Mouse (Mus musculus) brain, embryonic 18.5 days (tissue): ENCODE results near the gene Fam155a.

Source experiments
- DNase-seq: peaks from one replicate; pipeline ENCODE4 v3.0.0-alpha.2; 2012; ENCODE audit warnings: low read depth, low spot score

Gene Fam155a

DNA sequence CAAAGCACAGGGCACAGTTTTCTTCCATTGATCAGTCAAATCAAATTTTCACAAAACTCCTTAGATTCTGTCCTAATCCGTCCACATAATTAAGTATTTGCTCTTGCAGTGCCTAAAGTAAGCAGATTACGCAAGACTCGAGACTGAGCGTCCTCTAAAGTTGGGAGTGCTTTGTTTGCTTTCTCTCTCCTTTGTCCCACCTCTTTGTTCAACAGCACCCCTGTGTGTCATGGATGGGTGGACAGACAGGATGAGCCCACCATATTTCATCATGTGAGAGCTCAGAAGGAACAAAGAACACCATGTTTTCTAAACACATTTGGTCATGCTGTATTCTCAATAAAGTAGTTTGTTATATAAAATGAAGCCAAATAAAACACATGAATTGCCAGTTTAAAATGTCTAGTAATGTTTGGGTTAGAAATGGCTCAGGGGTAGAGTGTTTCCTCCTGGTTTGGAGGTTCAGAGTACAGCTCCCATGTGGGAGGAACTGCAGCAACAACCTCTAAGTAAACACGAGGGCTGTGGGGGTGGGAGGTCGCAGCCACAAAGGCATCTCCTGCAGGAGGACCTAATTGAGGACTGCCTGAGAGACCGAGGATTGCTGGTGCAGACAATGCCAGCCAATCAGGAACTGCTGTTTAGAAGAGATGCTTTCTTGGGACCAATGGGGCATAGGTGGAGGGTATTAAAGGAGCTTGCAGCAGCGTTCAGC is 482.8 kb downstream of the Fam155a start:
- DNase-seq, result no peak

DNA sequence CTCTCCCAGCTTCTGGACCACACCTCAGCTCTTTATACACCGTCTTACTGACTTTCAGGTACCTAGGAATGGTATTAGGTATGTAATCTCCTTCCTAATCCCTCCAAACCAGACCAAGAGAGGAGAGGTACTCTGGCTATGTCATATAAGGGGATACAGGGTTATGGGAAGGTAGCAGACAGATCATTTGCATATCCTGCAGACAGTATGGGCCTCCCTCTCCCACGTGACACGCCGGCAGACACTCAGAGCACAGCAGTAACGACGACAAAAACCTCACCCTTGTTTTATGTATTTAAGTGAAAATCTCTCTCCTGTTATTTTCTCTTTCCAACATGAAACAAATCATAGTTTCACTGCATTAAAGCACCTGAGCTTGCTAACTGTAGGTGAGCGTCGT is 496.8 kb downstream of the Fam155a start:
- DNase-seq, result no peak

DNA sequence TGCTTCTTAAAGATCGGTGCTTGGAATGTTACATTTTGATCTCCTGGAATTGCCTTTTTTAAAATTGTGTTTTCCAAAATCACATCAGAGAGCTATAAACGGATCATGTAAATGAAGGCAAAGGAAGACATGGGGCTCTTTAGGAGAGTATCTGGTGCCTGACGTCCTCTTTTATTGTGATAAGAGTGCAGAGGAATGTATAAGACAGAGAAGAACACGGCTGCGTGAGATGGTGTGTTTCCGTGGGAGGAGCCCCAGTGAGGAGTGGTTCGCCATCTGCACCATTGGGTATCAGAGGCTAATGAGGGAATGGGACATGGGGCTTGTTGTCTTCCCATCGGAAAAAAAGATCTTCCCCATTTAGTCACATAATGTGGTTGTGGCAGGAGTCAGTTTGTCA is 506.6 kb downstream of the Fam155a start:
- no peak for DNase-seq

- no peak for DNase-seq
Measured at GRCm38 (mm10) chr8:9261527-9261926, 509.4 kb downstream of the Fam155a start.

GRCm38 (mm10) chr8:9255316-9255715 is 515.6 kb downstream of the Fam155a start:
- DNase-seq, result no peak

- no peak for DNase-seq
Measured at GRCm38 (mm10) chr8:9252991-9253390, 518.0 kb downstream of the Fam155a start.

DNA sequence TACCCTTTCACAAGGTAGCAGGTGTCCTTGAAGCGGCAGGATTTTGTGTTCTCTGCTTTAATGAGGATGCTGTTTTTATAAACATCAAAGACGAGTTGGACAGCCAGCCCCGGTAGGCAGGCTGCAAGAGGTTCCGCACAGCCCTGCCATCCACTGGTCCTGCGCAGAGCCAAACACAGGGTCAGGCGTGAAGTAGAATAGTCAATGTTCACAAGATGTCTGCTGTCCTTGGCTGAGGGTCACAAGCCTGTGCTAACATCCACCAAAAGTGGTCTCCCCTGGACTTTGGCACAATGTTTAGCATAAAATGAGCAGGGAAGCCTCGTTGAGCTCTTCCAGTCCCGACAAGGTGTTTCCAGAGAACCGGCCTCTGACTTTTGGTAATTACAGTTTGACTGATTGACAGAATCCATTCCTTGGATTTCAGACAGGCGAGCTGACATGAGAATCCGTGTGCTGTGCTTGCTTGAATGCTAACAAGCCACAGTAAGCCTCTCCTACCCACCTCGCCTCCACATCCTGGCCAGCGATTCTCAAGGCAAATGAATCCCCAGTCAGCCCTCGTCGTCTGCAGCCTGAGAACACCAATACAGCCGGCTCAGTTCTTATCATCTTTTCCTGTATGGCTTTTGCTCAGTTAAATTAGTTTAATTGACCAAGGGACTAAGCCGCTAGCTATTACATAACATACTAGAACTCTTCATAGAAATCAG is 522.7 kb downstream of the Fam155a start:
- no peak for DNase-seq

DNA sequence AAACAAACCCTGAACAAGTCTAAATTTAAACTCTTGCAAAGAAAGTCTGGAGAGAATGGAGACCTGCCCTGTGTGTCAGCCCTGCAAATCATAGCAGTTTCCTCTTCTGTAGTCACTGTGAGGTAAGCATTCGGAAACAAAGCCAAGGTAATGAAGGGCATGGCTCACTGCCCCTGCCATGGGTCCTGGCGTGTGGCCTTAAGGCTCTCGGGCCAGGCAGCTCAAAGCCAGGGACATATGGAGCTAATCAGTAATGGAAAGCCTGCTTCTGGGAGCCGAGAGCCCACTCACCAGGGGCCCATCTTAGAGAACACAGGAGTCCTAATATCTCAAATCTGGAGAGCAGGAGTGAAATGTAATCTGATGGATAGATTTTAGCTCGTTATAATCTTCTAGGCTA is 525.0 kb downstream of the Fam155a start:
- DNase-seq, result no peak

DNA sequence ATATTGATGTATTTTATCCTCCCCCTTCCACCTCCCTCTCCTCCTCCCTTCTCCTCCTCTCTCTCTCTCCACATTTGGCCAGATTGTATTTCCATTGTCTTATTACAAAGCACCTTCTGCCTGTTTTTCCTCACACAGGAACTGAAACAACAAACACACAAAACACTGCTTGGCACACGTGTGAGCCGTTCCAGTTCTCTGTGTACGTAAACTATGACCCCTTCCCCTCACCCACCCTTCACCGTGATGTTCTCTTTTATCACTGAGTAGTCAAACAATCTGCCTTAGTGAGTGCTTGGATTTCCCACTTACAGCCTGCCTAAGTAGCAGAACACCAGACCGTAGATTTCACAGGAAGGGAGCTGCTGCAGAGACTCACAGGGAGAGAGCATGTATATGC is 530.0 kb downstream of the Fam155a start:
- no peak for DNase-seq

DNA sequence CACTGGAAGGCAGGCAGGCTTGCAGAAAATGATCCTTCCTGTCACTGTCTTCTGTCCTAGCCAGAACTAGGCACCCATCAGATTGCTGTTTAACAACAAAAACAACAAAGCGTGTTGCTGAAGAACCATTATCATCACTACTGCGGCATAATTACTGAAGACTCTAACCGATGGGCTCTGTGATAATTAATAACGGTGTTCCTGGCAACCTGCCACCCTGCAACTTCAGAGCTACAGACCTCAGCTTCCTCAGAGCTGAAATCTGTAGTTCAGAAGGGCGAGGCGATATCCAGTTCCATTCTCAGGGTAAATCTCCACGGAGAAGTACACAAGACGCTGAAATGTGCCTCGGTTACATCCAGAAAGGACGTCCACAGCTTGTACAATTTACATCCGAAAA is 531.2 kb downstream of the Fam155a start:
- no peak for DNase-seq

DNA sequence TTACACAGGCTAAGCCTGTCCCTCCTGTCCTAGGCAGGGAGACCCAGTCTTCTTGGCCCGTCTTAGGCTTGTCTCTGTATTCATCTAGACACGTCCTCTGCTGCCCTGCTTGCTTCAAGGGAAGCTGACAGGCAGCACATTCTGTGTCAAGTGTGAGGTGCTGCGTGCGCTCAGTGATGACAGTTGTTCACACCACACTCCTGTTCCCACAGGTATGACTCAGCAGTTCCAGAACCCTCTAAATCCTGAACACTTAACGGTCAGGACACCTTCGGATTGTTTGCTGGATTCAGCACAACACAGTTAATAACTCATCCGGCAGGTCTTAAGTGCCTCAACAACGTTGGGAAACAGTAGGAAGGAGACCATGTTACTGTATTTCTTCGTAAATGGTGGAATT is 532.0 kb downstream of the Fam155a start:
- DNase-seq, result no peak

GRCm38 (mm10) chr8:9233326-9233919 is 537.5 kb downstream of the Fam155a start:
- peak; percentile 73 for DNase-seq

DNA sequence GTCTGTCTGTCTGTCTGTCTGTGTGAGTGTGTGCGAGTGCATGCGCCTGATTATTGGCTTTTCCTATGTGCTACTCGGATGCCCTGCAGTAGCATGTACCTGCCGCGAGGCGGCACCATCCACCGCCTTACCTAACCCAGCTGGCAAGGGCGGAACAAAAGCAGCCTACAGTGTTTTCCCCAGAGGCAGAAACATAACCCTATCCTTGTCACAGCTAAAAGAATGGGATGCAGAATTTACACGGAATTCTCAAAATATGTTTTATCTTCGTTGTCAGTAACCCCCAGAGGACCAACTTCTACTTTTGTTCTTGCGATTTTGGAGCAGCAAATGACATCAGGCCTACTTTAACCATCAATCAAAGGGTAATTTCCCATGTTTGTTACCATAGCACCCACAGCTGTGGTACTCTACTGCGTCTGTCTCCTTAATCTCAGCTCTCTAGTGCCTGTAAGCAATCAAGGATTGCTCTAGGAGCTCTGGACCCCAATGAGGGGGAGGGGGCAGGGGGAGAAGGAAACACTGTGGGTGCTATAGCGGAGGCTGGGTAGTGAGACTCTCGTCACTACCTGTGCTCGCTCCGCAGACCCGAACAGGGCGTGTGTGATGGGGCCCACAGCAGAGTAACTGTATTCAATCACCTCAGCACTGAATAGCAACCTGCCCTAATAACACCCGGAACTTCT is 543.0 kb downstream of the Fam155a start:
- peak; percentile 60 for DNase-seq

DNA sequence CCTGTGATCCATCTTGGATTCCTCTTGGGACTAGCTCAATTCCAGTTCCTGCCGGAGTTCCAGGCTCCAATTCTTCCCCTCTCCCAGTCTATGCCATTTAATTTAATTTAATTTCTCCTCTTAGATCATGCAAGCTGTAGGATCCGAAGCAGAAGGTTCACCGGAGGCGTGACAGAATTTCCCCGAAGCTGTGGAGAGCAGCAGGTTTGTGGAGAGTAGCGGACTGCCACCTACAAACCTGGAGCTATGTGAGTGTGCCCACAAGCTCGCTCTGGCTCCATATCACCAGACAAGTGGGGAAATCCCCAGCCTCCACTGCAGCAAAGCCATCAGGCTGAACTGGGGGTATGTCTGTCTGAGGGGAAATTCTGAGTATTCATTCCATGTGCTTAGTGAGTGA is 544.2 kb downstream of the Fam155a start:
- DNase-seq, result no peak

DNA sequence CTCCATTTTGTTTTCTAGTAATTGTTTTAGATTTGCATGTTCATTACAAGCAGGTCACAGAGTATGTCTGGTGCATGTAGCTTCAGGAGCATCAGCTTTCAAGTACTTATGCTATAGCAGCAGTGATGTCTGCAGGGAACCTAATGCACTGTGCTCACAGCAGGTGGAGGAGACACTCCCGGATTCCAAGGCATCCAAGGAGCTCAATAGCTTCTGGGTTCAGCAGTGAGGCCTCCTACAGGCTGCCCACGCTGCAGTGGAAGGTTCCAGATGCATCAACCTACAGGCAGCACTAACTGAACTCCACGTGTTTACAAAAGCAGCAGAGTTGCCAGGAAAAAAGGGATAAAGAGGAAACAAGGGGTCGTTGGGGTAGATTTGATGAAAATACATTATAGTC is 559.2 kb downstream of the Fam155a start:
- no peak for DNase-seq

DNA sequence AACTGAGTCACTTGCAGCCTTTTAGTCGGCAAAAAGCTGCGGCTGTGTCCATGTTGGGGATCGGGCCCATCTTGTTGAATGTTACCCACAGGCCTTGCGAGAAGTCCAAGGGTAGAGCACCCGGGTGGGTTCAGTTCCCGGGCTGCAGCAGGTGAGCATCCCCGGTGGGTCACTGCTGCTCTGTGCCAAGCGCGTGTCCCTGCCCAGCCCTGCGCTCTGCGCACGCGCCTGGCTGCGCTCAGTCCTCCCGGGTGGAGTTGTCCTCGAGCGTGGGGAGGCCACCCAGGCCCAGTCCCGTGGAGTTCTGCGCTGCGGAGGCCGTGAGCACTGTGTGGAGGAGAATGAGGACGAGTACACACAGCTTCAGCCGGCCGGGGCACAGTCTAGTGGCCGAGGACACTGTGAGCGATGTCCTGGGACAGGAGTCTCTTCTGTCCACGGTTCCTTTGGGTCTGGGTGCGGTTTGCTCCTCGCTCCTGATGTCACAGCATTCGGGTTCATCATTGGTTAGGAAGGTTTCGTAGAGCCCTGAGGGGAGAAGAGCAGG is 563.4 kb downstream of the Fam155a start:
- no peak for DNase-seq

- no peak for DNase-seq
Measured at GRCm38 (mm10) chr8:9204345-9205067, 566.5 kb downstream of the Fam155a start.

DNA sequence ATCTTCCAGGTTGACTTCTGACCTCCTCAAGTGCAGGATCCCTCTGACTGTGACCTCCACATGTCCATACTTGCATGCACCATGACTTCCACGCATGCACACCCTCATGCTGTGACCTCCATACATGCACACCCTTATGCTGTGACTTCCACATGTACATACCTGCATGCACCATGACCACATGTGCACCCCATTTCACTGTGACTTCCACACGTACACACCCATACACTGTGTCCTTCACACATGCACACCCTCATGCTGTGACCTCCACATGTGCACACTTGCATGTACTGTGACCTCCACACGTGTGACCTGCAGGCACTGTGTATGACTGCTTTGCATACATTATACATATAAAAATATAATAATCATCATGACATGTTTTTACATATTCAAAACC is 570.9 kb downstream of the Fam155a start:
- DNase-seq, result no peak

- DNase-seq, result no peak
Measured at GRCm38 (mm10) chr8:9191682-9192081, 579.3 kb downstream of the Fam155a start.

DNA sequence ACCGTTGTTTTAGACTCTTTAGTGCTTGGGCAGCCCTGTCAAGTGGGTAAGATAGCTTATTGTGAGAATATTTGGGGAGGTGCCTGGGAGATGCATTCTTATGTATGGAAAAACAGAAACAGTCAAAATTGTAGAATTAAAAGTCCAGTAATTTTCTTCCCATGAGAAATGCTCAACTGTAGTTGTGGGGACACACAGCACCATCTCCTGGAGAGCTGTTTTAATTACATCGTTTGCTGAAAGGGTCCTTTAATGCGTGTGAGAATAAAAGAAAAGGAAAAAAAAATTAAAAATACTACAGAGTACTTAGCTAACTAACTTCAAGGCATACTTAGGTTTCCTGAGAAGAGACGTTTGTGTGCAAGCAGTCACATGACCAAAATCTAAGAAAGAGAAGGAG is 582.3 kb downstream of the Fam155a start:
- peak; percentile 14 for DNase-seq

GRCm38 (mm10) chr8:9185200-9185599 is 585.8 kb downstream of the Fam155a start:
- DNase-seq, result no peak
